Mouse (Mus musculus) liver, adult (tissue): Measurements from ENCODE around the gene Tmem132c.

Experiments
- GATA4 ChIP-seq: IDR thresholded peaks from 2 replicates; pipeline ENCODE4 v1.6.1; 2014; ENCODE audit warnings: mild to moderate bottlenecking, low read length; ENCODE audit not compliant: insufficient replicate concordance

Gene Tmem132c

DNA sequence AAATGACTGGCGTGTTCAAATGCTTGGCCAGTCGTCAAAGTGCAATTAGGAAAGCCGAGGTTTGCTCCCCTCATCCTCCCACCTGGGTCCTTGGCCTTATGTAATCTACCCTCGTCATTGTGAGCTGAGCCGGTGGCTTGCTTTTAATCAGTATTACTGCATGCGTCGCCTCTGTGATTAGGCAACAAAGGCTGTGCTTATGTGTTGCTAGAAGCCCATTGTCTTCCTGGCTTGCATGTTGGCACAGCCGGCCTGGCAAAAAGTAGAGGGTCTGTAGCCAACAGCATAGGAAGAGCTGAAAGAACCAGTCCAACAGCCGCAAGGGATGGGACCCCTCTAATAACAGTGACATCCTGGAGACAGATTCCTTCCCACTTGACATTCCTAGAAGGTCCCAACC lies 239.3 kb downstream of the Tmem132c start:
- TF ChIP-seq GATA4: no peak

GRCm38 (mm10) chr5:127481416-127481815 lies 239.8 kb downstream of the Tmem132c start:
- no peak for TF ChIP-seq GATA4

DNA sequence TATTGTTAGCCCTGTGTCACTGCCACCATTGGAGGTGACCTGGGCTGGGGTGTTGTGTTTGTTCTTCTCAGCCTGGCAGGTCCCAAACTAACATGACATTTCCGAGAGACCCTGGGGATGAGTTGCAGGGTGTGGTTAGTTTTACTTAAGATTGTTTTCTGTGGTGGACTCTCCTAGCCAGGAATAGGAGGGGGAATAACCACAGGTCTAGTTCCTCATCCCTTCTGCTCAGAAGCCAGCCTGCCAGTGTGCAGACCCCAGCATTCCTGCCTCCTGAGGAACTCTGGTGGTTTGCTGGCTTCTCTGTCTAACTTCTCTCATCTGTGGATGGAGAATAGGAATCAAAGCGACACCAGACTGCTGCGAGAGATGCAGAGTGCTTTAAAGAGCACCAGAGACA lies 240.7 kb downstream of the Tmem132c start:
- no peak for TF ChIP-seq GATA4

- TF ChIP-seq GATA4: no peak
Measured at GRCm38 (mm10) chr5:127483955-127484659, 242.5 kb downstream of the Tmem132c start.

- TF ChIP-seq GATA4: no peak
Measured at GRCm38 (mm10) chr5:127484813-127485486, 243.3 kb downstream of the Tmem132c start.

- no peak for TF ChIP-seq GATA4
Measured at GRCm38 (mm10) chr5:127487190-127487589, 245.6 kb downstream of the Tmem132c start.

DNA sequence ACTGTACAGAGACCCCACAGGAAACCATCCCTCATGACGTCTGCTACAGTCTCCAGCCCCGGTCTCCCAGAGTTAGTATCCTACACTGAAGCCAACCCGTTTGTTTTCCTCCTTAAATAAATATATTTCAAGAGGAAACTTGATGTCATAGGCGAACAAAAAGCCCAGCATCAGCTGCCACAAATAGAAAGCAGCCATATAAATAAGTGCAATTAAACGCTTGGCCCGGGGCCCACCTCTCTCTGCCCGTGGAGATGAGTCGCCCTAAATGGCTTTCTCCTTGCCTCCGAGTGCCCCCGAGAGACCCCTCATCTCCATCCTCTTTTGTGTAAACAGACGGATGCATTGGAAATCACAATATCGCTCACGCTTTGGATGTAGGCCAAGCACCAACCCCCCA lies 247.1 kb downstream of the Tmem132c start:
- TF ChIP-seq GATA4: no peak

DNA sequence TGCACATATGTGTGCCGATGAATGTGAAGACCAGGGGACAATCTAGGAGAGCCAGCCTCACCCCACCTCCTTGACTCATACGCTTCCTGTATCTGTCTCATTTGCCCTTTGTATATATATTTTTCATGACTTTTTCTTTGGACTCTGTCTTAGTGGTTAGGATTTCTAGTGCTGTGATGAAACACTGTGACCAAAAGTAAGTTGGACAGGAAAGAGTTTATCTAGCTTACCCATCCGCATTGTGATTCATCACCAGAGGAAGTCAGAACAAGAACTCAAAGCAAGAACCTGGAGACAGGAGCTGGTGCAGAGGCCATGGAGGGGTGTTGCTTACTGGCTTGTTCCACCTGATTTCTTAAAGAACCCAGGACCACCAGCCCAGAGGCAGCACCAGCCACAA lies 250.1 kb downstream of the Tmem132c start:
- no peak for TF ChIP-seq GATA4

GRCm38 (mm10) chr5:127496895-127497294 lies 255.3 kb downstream of the Tmem132c start:
- no peak for TF ChIP-seq GATA4

DNA sequence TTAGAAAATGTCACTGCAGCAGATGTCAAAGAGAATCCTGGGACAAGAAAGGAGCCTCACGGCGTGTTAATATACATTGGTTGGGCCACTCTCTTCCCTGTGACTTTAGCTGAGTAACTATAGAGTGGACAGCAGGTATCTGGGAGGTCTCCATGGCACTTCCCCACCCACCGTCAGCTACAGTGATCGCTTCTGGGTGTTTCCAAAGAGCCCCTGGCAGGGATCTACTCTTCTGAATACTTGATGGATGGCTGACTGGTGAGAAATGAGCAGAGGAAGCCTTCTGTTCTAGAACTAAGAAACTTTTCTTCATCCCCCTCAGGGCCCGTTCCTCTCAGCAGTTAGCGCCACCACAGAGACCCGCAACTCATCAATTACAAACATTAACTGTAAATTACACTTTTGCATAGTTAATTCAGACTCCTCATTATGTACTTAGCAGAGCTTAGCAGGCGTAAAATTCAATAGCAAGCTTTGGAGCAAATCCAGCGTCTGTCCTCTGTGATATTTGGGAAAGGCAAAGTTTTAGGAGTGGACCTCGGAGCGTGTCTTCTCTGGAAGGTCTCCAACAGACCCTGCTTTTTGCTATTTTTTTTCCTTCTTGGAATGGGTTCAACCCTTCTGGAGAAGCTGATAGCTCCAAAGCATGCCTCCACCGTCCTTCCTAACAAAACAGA lies 257.7 kb downstream of the Tmem132c start:
- TF ChIP-seq GATA4: no peak

GRCm38 (mm10) chr5:127502838-127503237 lies 261.2 kb downstream of the Tmem132c start:
- TF ChIP-seq GATA4: no peak

DNA sequence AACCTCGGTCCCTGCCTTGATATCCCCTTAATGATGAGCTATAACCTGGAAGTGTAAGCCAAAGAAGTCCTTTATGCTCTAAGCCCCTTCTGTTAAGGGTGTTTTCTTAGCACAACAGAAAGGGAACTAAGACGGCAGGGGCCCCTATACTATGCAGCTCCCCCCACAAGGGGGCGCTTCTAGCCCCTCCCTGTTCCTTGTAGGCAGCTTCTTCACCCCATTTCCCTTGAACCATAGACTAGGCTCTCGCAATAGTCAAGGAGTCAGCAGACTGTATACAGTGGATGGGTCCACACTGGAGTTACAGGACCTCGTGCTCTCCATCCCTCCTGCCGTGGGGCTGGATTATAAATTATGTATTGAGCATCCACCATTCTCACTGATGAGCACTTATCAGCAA lies 264.1 kb downstream of the Tmem132c start:
- TF ChIP-seq GATA4: no peak

DNA sequence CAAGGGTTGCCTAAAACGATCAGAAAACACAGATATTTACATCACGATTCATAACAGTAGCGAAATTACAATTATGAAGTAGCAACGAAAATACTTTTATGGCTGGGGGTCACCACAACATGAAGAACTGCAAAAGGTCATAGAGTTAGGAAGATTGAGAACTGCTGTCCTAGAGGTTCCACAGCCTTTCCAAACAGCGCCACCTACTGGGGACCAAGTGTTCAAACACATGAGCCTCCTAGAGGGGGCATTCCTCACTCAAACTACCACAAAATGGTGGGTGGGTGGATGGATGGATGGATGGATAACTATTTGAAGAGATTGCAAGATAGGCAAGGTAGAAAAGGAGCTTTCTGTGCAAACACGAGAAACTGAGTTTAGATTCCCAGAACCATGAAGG lies 270.0 kb downstream of the Tmem132c start:
- no peak for TF ChIP-seq GATA4

GRCm38 (mm10) chr5:127515960-127516359 lies 274.4 kb downstream of the Tmem132c start:
- no peak for TF ChIP-seq GATA4

DNA sequence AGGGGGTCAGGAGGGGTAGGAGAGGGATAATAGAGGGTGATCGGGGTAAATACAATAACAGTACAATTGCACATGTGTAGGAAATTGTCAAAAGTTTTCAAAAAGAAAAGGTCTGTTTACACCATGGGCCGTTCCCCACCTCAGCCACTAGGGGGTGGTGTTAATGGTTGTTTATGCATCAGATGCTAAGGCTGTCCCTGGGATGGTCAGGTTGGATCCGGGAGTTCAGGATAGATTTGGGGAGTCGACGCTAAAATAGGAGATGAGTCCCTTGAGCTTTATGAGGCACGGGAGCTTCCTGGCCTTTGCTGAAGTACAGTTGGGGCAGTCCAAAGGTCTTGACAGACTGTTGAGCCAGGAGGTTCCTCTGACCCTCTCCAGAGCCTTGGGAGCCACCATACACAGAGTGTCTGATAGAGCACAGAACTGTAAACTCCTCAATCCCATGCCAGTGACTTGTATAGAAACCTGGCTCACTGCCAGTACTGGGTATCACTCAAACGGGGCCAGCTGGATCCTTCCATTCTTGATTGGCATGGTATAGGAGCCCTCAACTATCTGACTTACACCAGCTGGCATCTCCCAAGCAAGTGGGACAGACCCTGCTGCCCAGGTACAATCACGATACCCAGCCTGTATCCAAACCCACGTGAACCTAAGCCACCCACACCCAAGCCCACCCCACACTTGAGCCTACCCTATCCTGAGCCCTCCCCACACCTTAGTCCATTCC lies 281.3 kb downstream of the Tmem132c start:
- TF ChIP-seq GATA4: no peak
